Mouse (Mus musculus): ENCODE data around the gene 9030025P20Rik.

GRCm38 (mm10) chr17:14949161-14949827 lies 29.0 kb upstream of the 9030025P20Rik start:
- TF ChIP-seq POLR2A (IDR thresholded peaks at IDR 0.05; ENCODE audit: low read depth, low read length) (no peak), CTCF (IDR thresholded peaks at IDR 0.05; ENCODE audit: borderline replicate concordance, insufficient read depth, low read length) (no peak)

Data from embryonic fibroblast, embryonic 13.5 days (primary cell).